Comparison of ENCODE assay signal across 13 mouse cellular contexts in the genomic region with DNA sequence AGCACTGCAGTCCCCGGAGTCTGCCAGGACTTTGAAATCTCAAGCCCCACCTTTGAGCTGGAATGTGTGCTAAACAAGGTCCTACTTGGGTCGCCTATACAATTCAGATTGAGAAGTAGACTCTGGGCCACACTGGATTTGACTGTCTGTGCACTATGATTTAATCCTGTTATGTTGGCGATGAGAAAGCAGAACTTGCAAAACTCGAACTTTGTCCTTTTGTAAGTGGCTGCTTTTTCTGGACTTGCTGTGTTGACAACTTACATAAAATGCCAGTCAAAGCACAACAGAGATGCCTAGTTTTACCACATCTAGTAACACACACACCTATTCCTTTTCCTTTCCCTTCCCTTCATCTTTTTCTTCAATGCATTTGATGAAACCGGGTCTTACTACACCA.
"Had no signal": no experiment of that assay in that cellular context is flagged by ENCODE, and none has a peak within 500 bp of the region (broad histone marks: within the 10 kb centered on the region; RNA-seq: fewer than 3 reads in every experiment).

No protein-coding gene starts in this region.

- H3K4me1 ChIP-seq: intestine, embryonic 15.5 days; limb, embryonic 12.5 days; limb, embryonic 15.5 days; liver, embryonic 13.5 days had no signal

- H3K36me3 ChIP-seq: intestine, embryonic 15.5 days; limb, embryonic 12.5 days; limb, embryonic 15.5 days; liver, embryonic 13.5 days had no signal

- ATAC-seq: intestine, embryonic 15.5 days had no signal

- DNase-seq: left cerebral cortex, postnatal 4 days; liver, embryonic 13.5 days; lung, adult 2 months; lung, postnatal 14 days; lung, postnatal 4 days; midbrain, embryonic 14.5 days; thymus, adult 18-20 months; thymus, postnatal 36 days had no signal

- H3K4me3 ChIP-seq: intestine, embryonic 15.5 days; limb, embryonic 12.5 days; limb, embryonic 15.5 days; liver, embryonic 13.5 days had no signal

- H3K27ac ChIP-seq: intestine, embryonic 15.5 days; kidney, postnatal 0 days; limb, embryonic 12.5 days; limb, embryonic 15.5 days; liver, embryonic 13.5 days had no signal

- H3K27me3 ChIP-seq: intestine, embryonic 15.5 days; limb, embryonic 15.5 days; liver, embryonic 13.5 days had no signal

- H3K4me2 ChIP-seq: intestine, embryonic 15.5 days; limb, embryonic 12.5 days; limb, embryonic 15.5 days; liver, embryonic 13.5 days; midbrain, embryonic 11.5 days had no signal

- H3K9ac ChIP-seq: intestine, embryonic 15.5 days; limb, embryonic 12.5 days; limb, embryonic 15.5 days; liver, embryonic 13.5 days had no signal

- H3K9me3 ChIP-seq: intestine, embryonic 15.5 days had no signal
